Comparison of ENCODE assay signal across 7 mouse cellular contexts in the genomic region with DNA sequence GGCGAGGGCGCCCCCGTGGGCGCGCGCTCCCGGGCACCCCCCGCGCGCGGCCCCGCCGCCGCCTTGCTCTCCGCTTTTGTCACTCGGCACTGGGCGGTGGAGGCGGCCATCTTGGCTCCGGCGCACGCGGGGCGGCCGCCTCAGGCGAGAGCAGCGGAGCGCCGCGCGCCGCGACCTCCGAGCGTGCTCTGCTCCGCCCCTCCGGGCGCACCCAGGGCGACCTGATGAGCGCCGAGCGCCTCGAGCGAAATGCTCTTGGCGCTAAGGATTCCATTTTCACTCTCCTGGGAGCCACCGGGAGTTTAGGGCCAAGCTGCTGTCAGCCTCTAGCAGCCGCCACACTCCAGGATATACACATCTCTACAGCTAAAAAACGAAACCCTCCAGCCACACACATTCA. TPM values are rescaled to one million over a fixed set of nuclear protein-coding genes. Genes with fewer than 3 reads are reported as not detected.
A peak's percentile ranks its signal among the peaks of the same experiment; 100 is the strongest.
DNase-seq lines count a peak whose midpoint lies in the region; ATAC-seq and TF ChIP-seq lines count a peak whose summit lies in the region.

No protein-coding gene starts in this region.

- DNase-seq in cerebellum, postnatal 4 days (ENCODE audit: low spot score in 2 of 2) = peak; percentile 77 to 88
- DNase-seq in gastrocnemius, adult 2 months = peak; percentile 95
- DNase-seq in hindlimb bud, embryonic 11.5 days (ENCODE audit: extremely low spot score, low read depth, low spot score) = peak; percentile 82
- peak; percentile 77 to 94 for DNase-seq in left cerebral cortex, postnatal 10 days (ENCODE audit: extremely low spot score in 1 of 2, low spot score in 2 of 2)
- peak; percentile 91 for DNase-seq in right cerebral cortex, postnatal 25 days

- peak; percentile 28; the same call in 1 of the 2 replicates for TF ChIP-seq CTCF in gastrocnemius, adult 2 months (IDR thresholded peaks at IDR 0.05)

- H3K27ac ChIP-seq in gastrocnemius, adult 2 months = peak overlapping the region; percentile 87

- H3K4me3 ChIP-seq in gastrocnemius, adult 2 months = peak overlapping the region; percentile 89

- intact Hi-C loops in gastrocnemius, adult 2 months (cut with DNase I) = no loop called here
- intact Hi-C loops in left cerebral cortex, postnatal 10 days (cut with DNase I) = no loop called here

- ATAC-seq in activated CD4-positive, CD25-positive, alpha-beta regulatory T cell, adult 4 months = peak; percentile 86
- peak; percentile 63 for ATAC-seq in megakaryocyte-erythroid progenitor cell, adult 5-6 weeks (replicated peaks; ENCODE audit: low FRiP score, low TSS enrichment, poor library complexity, severe bottlenecking)

RNA-seq across cellular contexts. Expression of gene Akap8l, which starts 13.9 kb away (rescaled TPM):
- 10 to 100 TPM; 43.6 to 50.5 TPM for polyA plus RNA-seq in activated CD4-positive, CD25-positive, alpha-beta regulatory T cell, adult 4 months (2017; shearing (Covaris generic))
- total RNA-seq in gastrocnemius, adult 2 months (2021) = 10 to 100 TPM; 34.5 to 43.4 TPM
- total RNA-seq in left cerebral cortex, postnatal 10 days (2021) = 100 to 1,000 TPM; 128 to 135 TPM
- 87.7 and 107 TPM in 2 replicates for total RNA-seq in megakaryocyte-erythroid progenitor cell, adult 5-6 weeks (2014; fragmentation: Nextera tagmentation)
- 154 and 167 TPM in 2 replicates for total RNA-seq in megakaryocyte-erythroid progenitor cell, adult 5-6 weeks (2017)

RNA-seq across cellular contexts. Expression of gene Wiz, which starts 24.9 kb away (rescaled TPM):
- 10 to 100 TPM; 11.9 TPM for polyA plus RNA-seq in activated CD4-positive, CD25-positive, alpha-beta regulatory T cell, adult 4 months (2017; shearing (Covaris generic))
- 10 to 100 TPM; 13.0 to 13.7 TPM for total RNA-seq in gastrocnemius, adult 2 months (2021)
- 10 to 100 TPM; 91.6 to 99.3 TPM for total RNA-seq in left cerebral cortex, postnatal 10 days (2021)
- 53.4 and 63.4 TPM in 2 replicates for total RNA-seq in megakaryocyte-erythroid progenitor cell, adult 5-6 weeks (2014; fragmentation: Nextera tagmentation)
- 6.1 and 6.9 TPM in 2 replicates for total RNA-seq in megakaryocyte-erythroid progenitor cell, adult 5-6 weeks (2017)

RNA-seq across cellular contexts. Expression of gene Rasal3, which starts 39.1 kb away (rescaled TPM):
- 100 to 1,000 TPM; 123 to 158 TPM for polyA plus RNA-seq in activated CD4-positive, CD25-positive, alpha-beta regulatory T cell, adult 4 months (2017; shearing (Covaris generic))
- under 1 TPM; 0.06 to 0.31 TPM for total RNA-seq in gastrocnemius, adult 2 months (2021)
- 1 to 10 TPM; 2.9 to 3.4 TPM for total RNA-seq in left cerebral cortex, postnatal 10 days (2021)
- 49.4 and 57.4 TPM in 2 replicates for total RNA-seq in megakaryocyte-erythroid progenitor cell, adult 5-6 weeks (2014; fragmentation: Nextera tagmentation)
- total RNA-seq in megakaryocyte-erythroid progenitor cell, adult 5-6 weeks (2017) = 19.9 and 20.8 TPM in 2 replicates

RNA-seq across cellular contexts. Expression of gene Akap8, which starts 43.3 kb away (rescaled TPM):
- polyA plus RNA-seq in activated CD4-positive, CD25-positive, alpha-beta regulatory T cell, adult 4 months (2017; shearing (Covaris generic)) = 100 to 1,000 TPM; 117 to 118 TPM
- 10 to 100 TPM; 33.2 to 40.2 TPM for total RNA-seq in gastrocnemius, adult 2 months (2021)
- 10 to 100 TPM; 90.9 to 94.2 TPM for total RNA-seq in left cerebral cortex, postnatal 10 days (2021)
- total RNA-seq in megakaryocyte-erythroid progenitor cell, adult 5-6 weeks (2014; fragmentation: Nextera tagmentation) = 124 and 135 TPM in 2 replicates
- 208 and 214 TPM in 2 replicates for total RNA-seq in megakaryocyte-erythroid progenitor cell, adult 5-6 weeks (2017)

RNA-seq across cellular contexts. Expression of gene Pglyrp2, which starts 59.6 kb away (rescaled TPM):
- 10 to 100 TPM; 68.7 to 79.5 TPM for polyA plus RNA-seq in activated CD4-positive, CD25-positive, alpha-beta regulatory T cell, adult 4 months (2017; shearing (Covaris generic))
- not detected for total RNA-seq in gastrocnemius, adult 2 months (2021)
- not detected for total RNA-seq in left cerebral cortex, postnatal 10 days (2021)
- 1.5 and 3.0 TPM in 2 replicates for total RNA-seq in megakaryocyte-erythroid progenitor cell, adult 5-6 weeks (2014; fragmentation: Nextera tagmentation)
- 2.7 and 3.3 TPM in 2 replicates for total RNA-seq in megakaryocyte-erythroid progenitor cell, adult 5-6 weeks (2017)

Comparison
In these comparisons a context has a peak if more than half of its experiments do, and no peak if none do; other contexts are left out.
1. Peak in every context shown above with its lines: DNase-seq, ATAC-seq, H3K4me3 ChIP-seq and H3K27ac ChIP-seq.
2. RNA of gene Rasal3, which starts 39.1 kb away (total RNA-seq): 19.9 to 57.4 TPM in megakaryocyte-erythroid progenitor cell, adult 5-6 weeks; 2.9 to 3.4 TPM in left cerebral cortex, postnatal 10 days and 0.06 to 0.31 TPM in gastrocnemius, adult 2 months; every median in the first group is over 4 times any median in the second.